Mouse (Mus musculus) hematopoietic multipotent progenitor cell, adult 10-12 weeks (in vitro differentiated cells): Measurements from ENCODE around the gene Atxn7l3. TPM values are rescaled to one million over a fixed set of nuclear protein-coding genes. Genes with fewer than 3 reads are reported as not detected.

Experiments
- polyA plus RNA-seq: library from polyadenylated mRNA; stranded (reverse); fragments of >175 nt; gene quantifications from 2 replicates; pipeline ENCODE4 v1.2.3, GENCODE M21; 2012; ENCODE audit warnings: low replicate concordance

Atxn7l3 gene
- 76.6 and 104 TPM in 2 replicates for polyA plus RNA-seq

GRCm38 (mm10) chr11:102296491-102297472 lies at the start of gene Atxn7l3:
TSS of gene Atxn7l3 (minus strand) at chr11:102296631.

GRCm38 (mm10) chr11:102319410-102319792 lies 23.0 kb upstream of the Atxn7l3 start, which contains the start of gene Ubtf:
TSS of gene Ubtf (minus strand) at chr11:102319742.

GRCm38 (mm10) chr11:102284501-102285094 lies 11.8 kb downstream of the Atxn7l3 start, which contains the start of gene Tmub2:
TSS of gene Tmub2 (plus strand) at chr11:102284931.

GRCm38 (mm10) chr11:102268520-102269244 lies 27.7 kb downstream of the Atxn7l3 start, which contains the start of gene Asb16:
TSS of gene Asb16 (plus strand) at chr11:102268743.

GRCm38 (mm10) chr11:102248630-102249230 lies 47.7 kb downstream of the Atxn7l3 start, which contains the start of gene BC030867:
TSS of gene BC030867 (plus strand) at chr11:102248882.

Other genes starting within 250 kb of the Atxn7l3 start
- 1.7 and 6.2 TPM in 2 replicates for gene Mpp2, start 208.1 kb downstream of the Atxn7l3 start, polyA plus RNA-seq
- gene Ppy, start 195.3 kb downstream of the Atxn7l3 start, polyA plus RNA-seq = not detected in 2 replicates
- gene Pyy, start 188.8 kb downstream of the Atxn7l3 start, polyA plus RNA-seq = not detected in 2 replicates
- 0.45 TPM in 1 of 2 replicates, not detected in the other for gene Nags, start 151.1 kb downstream of the Atxn7l3 start, polyA plus RNA-seq
- 4.5 and 9.7 TPM in 2 replicates for gene Tmem101, start 140.2 kb downstream of the Atxn7l3 start, polyA plus RNA-seq
- gene Lsm12, start 111.3 kb downstream of the Atxn7l3 start, polyA plus RNA-seq = 80.7 and 88.6 TPM in 2 replicates
- gene G6pc3, start 107.0 kb downstream of the Atxn7l3 start, polyA plus RNA-seq = 19.6 and 22.2 TPM in 2 replicates
- gene Hdac5, start 66.5 kb downstream of the Atxn7l3 start, polyA plus RNA-seq = 125 and 273 TPM in 2 replicates
- gene BC030867, start 47.7 kb downstream of the Atxn7l3 start, polyA plus RNA-seq = 0.09 and 1.5 TPM in 2 replicates
- 0.11 TPM in 1 of 2 replicates, not detected in the other for gene Asb16, start 27.9 kb downstream of the Atxn7l3 start, polyA plus RNA-seq
- 53.7 and 63.0 TPM in 2 replicates for gene Tmub2, start 11.7 kb downstream of the Atxn7l3 start, polyA plus RNA-seq
- 95.4 and 155 TPM in 2 replicates for gene Ubtf, start 23.1 kb upstream of the Atxn7l3 start, polyA plus RNA-seq
- gene Slc4a1, start 69.6 kb upstream of the Atxn7l3 start, polyA plus RNA-seq = 8.9 and 573 TPM in 2 replicates
- gene Rundc3a, start 96.8 kb upstream of the Atxn7l3 start, polyA plus RNA-seq = 9.0 and 32.0 TPM in 2 replicates
- gene Slc25a39, start 111.3 kb upstream of the Atxn7l3 start, polyA plus RNA-seq = 108 and 335 TPM in 2 replicates
- gene Grn, start 133.7 kb upstream of the Atxn7l3 start, polyA plus RNA-seq = 128 and 131 TPM in 2 replicates
- gene Fam171a2, start 151.1 kb upstream of the Atxn7l3 start, polyA plus RNA-seq = 0.61 and 0.83 TPM in 2 replicates
- 9.0 TPM in 2 replicates for gene Itga2b, start 173.5 kb upstream of the Atxn7l3 start, polyA plus RNA-seq